Mouse (Mus musculus): ENCODE results near the gene Pla1a. TPM values are rescaled to one million over a fixed set of nuclear protein-coding genes. Genes with fewer than 3 reads are reported as not detected.

Gene Pla1a
- polyA plus RNA-seq, 1 experiment from 2014 or later: 0.37 TPM

GRCm38 (mm10) chr16:38392126-38392894 lies 40.6 kb downstream of the Pla1a start:
- Histone ChIP-seq H3K27me3 (no peaks in the 10 kb centered on the region), H3K27ac (no peak overlapping the region), H3K4me3 (no peak overlapping the region), H3K9me3 (replicated peaks) (no peaks in the 10 kb centered on the region), H3K4me2 (replicated peaks) (no peak overlapping the region), H3K36me3 (no peaks in the 10 kb centered on the region), H3K9ac (no peak overlapping the region), H3K4me1 (no peaks in the 10 kb centered on the region)
- WGBS: 81% methylated on average over 23 of the region's 23 CpGs
- no peak for ATAC-seq (ENCODE audit: low FRiP score)

DNA sequence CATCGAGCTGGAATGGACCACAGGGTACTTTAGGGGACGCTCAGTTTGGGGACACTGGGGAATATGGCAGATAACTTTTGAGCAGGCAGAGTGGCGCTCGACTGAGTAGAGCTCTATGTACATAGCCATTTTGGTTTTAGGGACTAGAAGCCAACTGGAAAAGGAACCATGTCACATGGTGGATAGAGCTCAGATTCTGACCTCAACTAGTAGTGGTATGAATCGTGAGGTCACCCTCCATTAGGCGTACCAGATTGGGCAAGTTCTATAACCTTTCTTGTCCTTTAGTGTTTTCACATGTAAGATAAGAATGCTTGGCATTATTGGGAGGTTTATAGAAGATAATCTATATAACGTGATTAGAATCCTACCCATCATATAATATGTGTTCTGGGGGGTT lies 42.6 kb downstream of the Pla1a start:
- Histone ChIP-seq H3K9ac (no peak overlapping the region), H3K36me3 (no peaks in the 10 kb centered on the region), H3K4me3 (no peak overlapping the region), H3K9me3 (replicated peaks) (no peaks in the 10 kb centered on the region), H3K4me2 (replicated peaks) (no peak overlapping the region), H3K27ac (no peak overlapping the region), H3K4me1 (no peaks in the 10 kb centered on the region), H3K27me3 (no peaks in the 10 kb centered on the region)
- WGBS: 91% methylated on average over 7 of the region's 7 CpGs
- ATAC-seq (ENCODE audit: low FRiP score): no peak

GRCm38 (mm10) chr16:38389284-38389893 lies 43.6 kb downstream of the Pla1a start:
- ATAC-seq (ENCODE audit: low FRiP score): no peak
- 81% methylated on average over 8 of the region's 8 CpGs for WGBS
- H3K4me2 ChIP-seq (replicated peaks): no peak overlapping the region
- no peak overlapping the region for H3K9ac ChIP-seq
- H3K27me3 ChIP-seq: no peaks in the 10 kb centered on the region
- no peak overlapping the region for H3K27ac ChIP-seq
- H3K4me1 ChIP-seq: no peaks in the 10 kb centered on the region
- H3K36me3 ChIP-seq: no peaks in the 10 kb centered on the region
- H3K4me3 ChIP-seq: no peak overlapping the region
- no peaks in the 10 kb centered on the region for H3K9me3 ChIP-seq (replicated peaks)

DNA sequence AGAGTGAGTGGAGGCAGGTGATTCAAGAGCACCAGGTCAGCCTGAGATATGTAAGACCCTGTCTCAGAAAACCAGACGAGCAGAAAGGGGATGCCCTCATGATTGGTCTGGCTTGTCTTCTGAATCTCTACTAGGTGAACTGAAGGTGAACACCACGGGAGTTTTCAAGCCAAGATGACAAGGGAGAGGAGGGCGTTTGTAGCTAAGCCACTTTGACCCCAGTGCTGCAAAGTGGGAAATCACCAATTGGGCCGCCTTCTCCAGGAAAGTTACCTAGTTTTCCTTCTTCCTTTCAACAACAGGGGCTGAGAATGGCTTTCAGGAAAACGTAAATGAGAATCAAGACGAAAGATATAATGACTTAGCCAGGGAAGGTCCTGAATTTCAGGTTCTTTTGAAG lies 44.2 kb downstream of the Pla1a start:
- WGBS: 81% methylated on average over 6 of the region's 6 CpGs
- no peaks in the 10 kb centered on the region for H3K36me3 ChIP-seq
- no peak overlapping the region for H3K27ac ChIP-seq
- H3K9ac ChIP-seq: no peak overlapping the region
- H3K4me3 ChIP-seq: no peak overlapping the region
- no peaks in the 10 kb centered on the region for H3K27me3 ChIP-seq
- no peaks in the 10 kb centered on the region for H3K4me1 ChIP-seq
- H3K4me2 ChIP-seq (replicated peaks): no peak overlapping the region
- no peak for ATAC-seq (ENCODE audit: low FRiP score)
- H3K9me3 ChIP-seq (replicated peaks): no peaks in the 10 kb centered on the region

GRCm38 (mm10) chr16:38387389-38387788 lies 45.6 kb downstream of the Pla1a start:
- H3K27me3 ChIP-seq: no peaks in the 10 kb centered on the region
- ATAC-seq (ENCODE audit: low FRiP score): no peak
- no peak overlapping the region for H3K4me2 ChIP-seq (replicated peaks)
- no peak overlapping the region for H3K4me3 ChIP-seq
- no peaks in the 10 kb centered on the region for H3K9me3 ChIP-seq (replicated peaks)
- no peaks in the 10 kb centered on the region for H3K36me3 ChIP-seq
- no peaks in the 10 kb centered on the region for H3K4me1 ChIP-seq
- no peak overlapping the region for H3K9ac ChIP-seq
- no peak overlapping the region for H3K27ac ChIP-seq
- WGBS: 87% methylated on average over 6 of the region's 6 CpGs

DNA sequence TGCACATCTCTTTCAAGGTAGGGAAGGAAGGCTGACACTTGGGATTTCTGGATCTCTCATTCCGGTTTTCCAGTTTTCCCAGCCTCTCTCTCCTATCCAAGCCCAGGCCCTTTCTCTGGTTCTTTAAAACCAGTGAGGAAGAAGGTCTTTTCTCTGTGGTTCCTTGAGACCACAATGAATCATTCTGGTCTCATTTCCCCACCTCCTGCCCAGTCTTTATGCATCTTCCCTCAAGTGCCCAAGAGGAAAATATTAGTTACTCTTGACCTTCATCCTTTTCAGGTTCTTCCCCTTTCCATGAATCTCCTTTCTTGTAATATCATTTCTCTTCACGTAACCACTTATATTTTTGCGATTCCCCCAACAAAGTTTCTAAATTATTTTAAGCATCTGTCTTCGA lies 47.2 kb downstream of the Pla1a start:
- 91% methylated on average over 4 of the region's 4 CpGs for WGBS
- Histone ChIP-seq H3K4me2 (replicated peaks) (no peak overlapping the region), H3K9me3 (replicated peaks) (no peaks in the 10 kb centered on the region), H3K27me3 (no peaks in the 10 kb centered on the region), H3K4me3 (no peak overlapping the region), H3K36me3 (no peaks in the 10 kb centered on the region), H3K9ac (no peak overlapping the region), H3K27ac (no peak overlapping the region), H3K4me1 (no peaks in the 10 kb centered on the region)
- ATAC-seq (ENCODE audit: low FRiP score): no peak

- Histone ChIP-seq H3K4me1 (no peaks in the 10 kb centered on the region), H3K27me3 (no peaks in the 10 kb centered on the region), H3K9ac (no peak overlapping the region), H3K27ac (no peak overlapping the region), H3K4me3 (no peak overlapping the region), H3K36me3 (no peaks in the 10 kb centered on the region), H3K9me3 (replicated peaks) (no peaks in the 10 kb centered on the region), H3K4me2 (replicated peaks) (no peak overlapping the region)
- ATAC-seq (ENCODE audit: low FRiP score): no peak
- 91% methylated on average over 6 of the region's 6 CpGs for WGBS
These were observed 47.7 kb downstream of the Pla1a start for GRCm38 (mm10) chr16:38385184-38385634.

- Histone ChIP-seq H3K4me3 (no peak overlapping the region), H3K36me3 (no peaks in the 10 kb centered on the region), H3K9me3 (replicated peaks) (no peaks in the 10 kb centered on the region), H3K4me2 (replicated peaks) (no peak overlapping the region), H3K9ac (no peak overlapping the region), H3K27me3 (no peaks in the 10 kb centered on the region), H3K4me1 (0 out of 2 replicates have a peak, but pooled peaks cover 2% of the 10 kb centered on the region), H3K27ac (no peak overlapping the region)
- 81% methylated on average over 2 of the region's 2 CpGs for WGBS
- ATAC-seq (ENCODE audit: low FRiP score): no peak
These were observed 49.3 kb downstream of the Pla1a start for GRCm38 (mm10) chr16:38383683-38384082.

DNA sequence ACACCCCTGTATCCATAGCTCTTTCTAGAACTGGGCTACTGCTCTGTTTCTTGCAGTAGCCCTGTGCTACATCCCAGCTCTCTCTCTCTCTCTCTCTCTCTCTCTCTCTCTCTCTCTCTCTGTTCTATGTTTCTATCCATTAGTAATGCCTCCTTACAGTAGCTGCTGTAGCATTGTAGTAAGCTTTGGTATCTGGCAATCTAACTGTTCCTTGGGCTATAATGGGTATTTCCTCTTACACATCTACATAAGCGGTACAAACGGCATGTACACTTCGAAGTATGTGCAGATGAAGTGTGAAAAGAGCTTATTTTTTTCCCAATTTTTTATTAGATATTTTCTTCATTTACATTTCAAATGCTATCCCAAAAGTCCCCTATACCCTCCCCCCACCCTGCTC lies 53.0 kb downstream of the Pla1a start:
- H3K27ac ChIP-seq: no peak overlapping the region
- H3K27me3 ChIP-seq: no peaks in the 10 kb centered on the region
- H3K4me1 ChIP-seq: peaks cover 10% of the 10 kb centered on the region; the same call in 1 of the 2 replicates
- H3K9me3 ChIP-seq (replicated peaks): no peaks in the 10 kb centered on the region
- no peak for ATAC-seq (ENCODE audit: low FRiP score)
- no peaks in the 10 kb centered on the region for H3K36me3 ChIP-seq
- H3K9ac ChIP-seq: no peak overlapping the region
- no peak overlapping the region for H3K4me2 ChIP-seq (replicated peaks)
- no peak overlapping the region for H3K4me3 ChIP-seq
- 96% methylated on average over 3 of the region's 3 CpGs for WGBS

GRCm38 (mm10) chr16:38379493-38379892 lies 53.5 kb downstream of the Pla1a start:
- H3K4me3 ChIP-seq: no peak overlapping the region
- 57% methylated on average over 3 of the region's 3 CpGs for WGBS
- no peak for ATAC-seq (ENCODE audit: low FRiP score)

GRCm38 (mm10) chr16:38379088-38379487 lies 53.9 kb downstream of the Pla1a start:
- H3K27ac ChIP-seq: no peak overlapping the region
- WGBS: 60% methylated on average over 6 of the region's 6 CpGs
- H3K36me3 ChIP-seq: no peaks in the 10 kb centered on the region
- peaks cover 10% of the 10 kb centered on the region; the same call in 1 of the 2 replicates for H3K4me1 ChIP-seq
- H3K9ac ChIP-seq: no peak overlapping the region
- no peaks in the 10 kb centered on the region for H3K27me3 ChIP-seq
- no peak overlapping the region for H3K4me2 ChIP-seq (replicated peaks)
- H3K9me3 ChIP-seq (replicated peaks): no peaks in the 10 kb centered on the region
- ATAC-seq (ENCODE audit: low FRiP score): no peak
- no peak overlapping the region for H3K4me3 ChIP-seq

More at GRCm38 (mm10) chr16:38379493-38379892, 53.5 kb downstream of the Pla1a start:
- H3K4me1 ChIP-seq: peaks cover 10% of the 10 kb centered on the region; the same call in 1 of the 2 replicates
- H3K27me3 ChIP-seq: no peaks in the 10 kb centered on the region
- no peaks in the 10 kb centered on the region for H3K9me3 ChIP-seq (replicated peaks)
- no peak overlapping the region for H3K9ac ChIP-seq
- H3K4me2 ChIP-seq (replicated peaks): no peak overlapping the region
- H3K36me3 ChIP-seq: no peaks in the 10 kb centered on the region
- no peak overlapping the region for H3K27ac ChIP-seq

GRCm38 (mm10) chr16:38378591-38378990 lies 54.4 kb downstream of the Pla1a start:
- no peak for ATAC-seq (ENCODE audit: low FRiP score)
- Histone ChIP-seq H3K4me2 (replicated peaks) (no peak overlapping the region), H3K4me1 (peaks cover 10% of the 10 kb centered on the region; the same call in 1 of the 2 replicates), H3K9ac (no peak overlapping the region), H3K4me3 (no peak overlapping the region), H3K27me3 (no peaks in the 10 kb centered on the region), H3K27ac (no peak overlapping the region), H3K9me3 (replicated peaks) (no peaks in the 10 kb centered on the region), H3K36me3 (no peaks in the 10 kb centered on the region)
- WGBS: 84% methylated on average over 6 of the region's 6 CpGs

- WGBS: 87% methylated on average over 6 of the region's 6 CpGs
- no peak overlapping the region for H3K4me2 ChIP-seq (replicated peaks)
These were observed 55.4 kb downstream of the Pla1a start for GRCm38 (mm10) chr16:38377546-38377945.

More at GRCm38 (mm10) chr16:38377546-38377945, 55.4 kb downstream of the Pla1a start:
- H3K9ac ChIP-seq: no peak overlapping the region
- no peak overlapping the region for H3K4me3 ChIP-seq
- no peaks in the 10 kb centered on the region for H3K9me3 ChIP-seq (replicated peaks)
- H3K27ac ChIP-seq: no peak overlapping the region
- H3K36me3 ChIP-seq: no peaks in the 10 kb centered on the region
- peaks cover 10% of the 10 kb centered on the region; the same call in 1 of the 2 replicates for H3K4me1 ChIP-seq
- ATAC-seq (ENCODE audit: low FRiP score): no peak
- H3K27me3 ChIP-seq: no peaks in the 10 kb centered on the region
